Mouse (Mus musculus) c-Kit-negative CD71-positive TER-119-positive erythroid progenitor cells, embryonic 14.5 days (primary cell): ENCODE results near the gene Ephb4.

Experiments used
- DNase-seq: peaks from one replicate; pipeline ENCODE4 v3.0.0-alpha.2; 2013; ENCODE audit warnings: low read depth, low spot score

The Ephb4 gene

GRCm38 (mm10) chr5:137349384-137350204 lies at the start of gene Ephb4:
Gene Ephb4, plus strand, starts transcription at chr5:137350109.
- DNase-seq: no peak

- no peak for DNase-seq
These were observed 48.7 kb upstream of the Ephb4 start for GRCm38 (mm10) chr5:137301253-137301652.

- DNase-seq: no peak
These were observed 46.3 kb upstream of the Ephb4 start for GRCm38 (mm10) chr5:137303609-137304008.

GRCm38 (mm10) chr5:137304165-137304564 lies 45.7 kb upstream of the Ephb4 start:
- no peak for DNase-seq

- no peak for DNase-seq
These were observed 45.1 kb upstream of the Ephb4 start for GRCm38 (mm10) chr5:137304816-137305215.

- DNase-seq: no peak
These were observed 44.1 kb upstream of the Ephb4 start for GRCm38 (mm10) chr5:137305822-137306221.

GRCm38 (mm10) chr5:137306439-137307005 lies 43.4 kb upstream of the Ephb4 start:
- DNase-seq: no peak

- peak; percentile 80 for DNase-seq
These were observed 42.6 kb upstream of the Ephb4 start, which contains the start of gene Srrt for GRCm38 (mm10) chr5:137307071-137307912. Gene Srrt, minus strand, starts transcription at chr5:137307674.

GRCm38 (mm10) chr5:137308356-137308755 lies 41.6 kb upstream of the Ephb4 start:
- no peak for DNase-seq

- no peak for DNase-seq
These were observed 36.3 kb upstream of the Ephb4 start for GRCm38 (mm10) chr5:137313466-137314192.

- no peak for DNase-seq
These were observed 35.5 kb upstream of the Ephb4 start, which contains the start of gene Trip6 for GRCm38 (mm10) chr5:137314193-137315083. Gene Trip6, minus strand, starts transcription at chr5:137314404.

- DNase-seq: no peak
These were observed 34.6 kb upstream of the Ephb4 start for GRCm38 (mm10) chr5:137315084-137315903.

GRCm38 (mm10) chr5:137317361-137317760 lies 32.5 kb upstream of the Ephb4 start:
- DNase-seq: no peak

GRCm38 (mm10) chr5:137318570-137318969 lies 31.3 kb upstream of the Ephb4 start:
- no peak for DNase-seq

- DNase-seq: no peak
These were observed 28.9 kb upstream of the Ephb4 start for GRCm38 (mm10) chr5:137320996-137321395.

- DNase-seq: no peak
These were observed 19.0 kb upstream of the Ephb4 start for GRCm38 (mm10) chr5:137330910-137331309.

- no peak for DNase-seq
These were observed 16.9 kb upstream of the Ephb4 start for GRCm38 (mm10) chr5:137332857-137333511.

GRCm38 (mm10) chr5:137333512-137334174 lies 16.3 kb upstream of the Ephb4 start, which contains the start of gene Slc12a9:
Gene Slc12a9, minus strand, starts transcription at chr5:137333597.
- DNase-seq: peak; percentile 74
